Mouse (Mus musculus) hindbrain, embryonic 14.5 days (tissue): ENCODE measurements at regions not wholly inside any gene's neighbourhood (a gene's known extent, or its start where the extent isn't known, plus 50 kb on each side); places are given as distances from the start of the nearest gene placed in this dataset.

Experiments
- ATAC-seq: fragments of 200-750 bp; cut with Nextera tagmentation; 2 replicates; pipeline ENCODE4 v1.8.0; 2017; ENCODE audit warnings: moderate number of reproducible peaks, mild to moderate bottlenecking, moderate TSS enrichment, moderate library complexity; ENCODE audit not compliant: low FRiP score
- DNase-seq: peaks from one replicate; pipeline ENCODE4 v3.0.0-alpha.2; 2015; ENCODE audit warnings: low spot score
- H3K27ac ChIP-seq: fragments of 300-500 bp; sonication (generic); 2 replicates; pipeline ENCODE4 v1.5.1; 2014; ENCODE audit warnings: mild to moderate bottlenecking, moderate library complexity
- H3K27me3 ChIP-seq: fragments of 300-500 bp; sonication (generic); 2 replicates; pipeline ENCODE4 v1.6.1; 2014; ENCODE audit warnings: mild to moderate bottlenecking, low read length, mixed read lengths; ENCODE audit not compliant: control insufficient read depth, insufficient read depth
- H3K36me3 ChIP-seq: fragments of 300-500 bp; sonication (generic); replicated peaks from 2 replicates; pipeline ENCODE4 v1.6.1; 2014; ENCODE audit not compliant: control insufficient read depth, insufficient read depth
- H3K4me1 ChIP-seq: fragments of 300-500 bp; sonication (generic); replicated peaks from 2 replicates; pipeline ENCODE4 v1.6.1; 2014; ENCODE audit warnings: antibody characterized with exemption, low read length, mixed read lengths; ENCODE audit not compliant: control insufficient read depth, insufficient read depth
- H3K4me2 ChIP-seq: fragments of 300-500 bp; sonication (generic); replicated peaks from 2 replicates; pipeline ENCODE4 v1.6.1; 2014; ENCODE audit warnings: mild to moderate bottlenecking, moderate library complexity
- H3K4me3 ChIP-seq: fragments of 300-500 bp; sonication (generic); replicated peaks from 2 replicates; pipeline ENCODE4 v1.5.1; 2014; ENCODE audit warnings: mild to moderate bottlenecking, low read length
- H3K9ac ChIP-seq: fragments of 300-500 bp; sonication (generic); 2 replicates; pipeline ENCODE4 v1.6.1; 2014
- H3K9me3 ChIP-seq: fragments of 300-500 bp; sonication (generic); 2 replicates; pipeline ENCODE4 v1.6.1; 2016; ENCODE audit warnings: low read length; ENCODE audit not compliant: control insufficient read depth
- WGBS: fragments of 180-500 bp; shearing (Covaris S2); extraction: QIAGEN DNeasy Blood & Tissue Kit; methylation state at CpG from one replicate; pipeline ENCODE4 v1.1.7; 2014; 5-methylcytosine and 5-hydroxymethylcytosine counted together

GRCm38 (mm10) chr16:26302045-26302444, 69.6 kb downstream of the Cldn1 start:
- ATAC-seq, result no peak
- WGBS, result 84% methylated on average over 2 of the region's 2 CpGs

GRCm38 (mm10) chr16:26291692-26292091, 79.9 kb downstream of the Cldn1 start:
- ATAC-seq (no peak), DNase-seq (no peak)
- H3K36me3 ChIP-seq, result no peaks in the 10 kb centered on the region
- no peak overlapping the region for H3K9ac ChIP-seq
- H3K27me3 ChIP-seq, result no peaks in the 10 kb centered on the region
- H3K4me3 ChIP-seq, result no peak overlapping the region
- 88% methylated on average over 2 of the region's 2 CpGs for WGBS
- H3K9me3 ChIP-seq, result no peaks in the 10 kb centered on the region
- no peaks in the 10 kb centered on the region for H3K4me1 ChIP-seq
- H3K4me2 ChIP-seq, result no peak overlapping the region
- H3K27ac ChIP-seq, result no peak overlapping the region

More at GRCm38 (mm10) chr16:26302045-26302444, 69.6 kb downstream of the Cldn1 start:
- Histone ChIP-seq H3K27me3 (no peaks in the 10 kb centered on the region), H3K4me2 (no peak overlapping the region), H3K4me1 (no peaks in the 10 kb centered on the region), H3K9me3 (no peaks in the 10 kb centered on the region), H3K4me3 (no peak overlapping the region), H3K9ac (no peak overlapping the region), H3K27ac (no peak overlapping the region), H3K36me3 (no peaks in the 10 kb centered on the region)
- DNase-seq, result no peak

DNA sequence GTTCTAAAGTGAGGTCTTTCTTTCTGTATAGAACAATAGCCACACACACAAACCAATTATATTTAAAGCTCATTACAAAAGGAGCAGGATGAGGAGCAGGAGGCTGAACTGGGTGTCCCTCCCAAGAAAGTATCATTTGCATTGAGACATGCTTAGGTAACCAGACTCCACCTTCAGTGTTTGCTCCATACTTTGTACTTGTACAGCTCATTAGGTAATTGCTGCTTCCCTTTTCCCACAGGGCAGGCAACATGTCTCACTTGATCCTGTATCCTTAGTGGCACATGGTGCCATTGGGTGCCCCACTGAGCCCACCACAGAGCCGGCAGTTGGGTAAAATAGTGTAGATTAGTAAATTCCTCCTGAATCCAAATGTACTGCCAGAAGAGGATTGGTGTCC, 86.0 kb downstream of the Cldn1 start:
- Histone ChIP-seq H3K27ac (no peak overlapping the region), H3K9me3 (no peaks in the 10 kb centered on the region), H3K4me3 (no peak overlapping the region), H3K9ac (no peak overlapping the region), H3K4me2 (no peak overlapping the region), H3K36me3 (no peaks in the 10 kb centered on the region), H3K27me3 (no peaks in the 10 kb centered on the region), H3K4me1 (no peaks in the 10 kb centered on the region)
- WGBS, result 94% methylated on average over 1 of the region's 1 CpGs
- ATAC-seq (no peak), DNase-seq (no peak)

DNA sequence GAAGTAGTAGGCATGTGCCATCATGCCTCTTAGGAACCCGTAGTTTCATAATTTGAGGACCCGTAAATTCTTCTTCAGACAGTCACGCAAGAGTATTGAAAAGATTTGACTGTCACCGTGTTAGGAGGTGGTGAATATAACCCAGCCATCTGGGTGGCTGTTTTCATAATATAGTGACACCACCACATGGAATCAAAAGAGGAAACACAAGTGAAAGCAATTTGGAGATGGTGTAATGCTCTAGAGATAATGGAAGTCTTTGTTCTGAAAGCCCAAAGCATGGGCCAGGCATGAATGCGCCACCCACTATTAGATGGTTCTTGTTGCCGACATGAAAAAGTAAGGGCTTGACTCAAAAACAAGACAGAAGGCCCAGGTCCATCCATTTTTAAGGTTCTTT, 86.9 kb downstream of the Cldn1 start:
- Histone ChIP-seq H3K9me3 (no peaks in the 10 kb centered on the region), H3K27me3 (no peaks in the 10 kb centered on the region), H3K4me3 (no peak overlapping the region), H3K36me3 (no peaks in the 10 kb centered on the region), H3K9ac (no peak overlapping the region), H3K4me2 (no peak overlapping the region), H3K27ac (no peak overlapping the region), H3K4me1 (no peaks in the 10 kb centered on the region)
- ATAC-seq (no peak), DNase-seq (no peak)
- 93% methylated on average over 6 of the region's 6 CpGs for WGBS

DNA sequence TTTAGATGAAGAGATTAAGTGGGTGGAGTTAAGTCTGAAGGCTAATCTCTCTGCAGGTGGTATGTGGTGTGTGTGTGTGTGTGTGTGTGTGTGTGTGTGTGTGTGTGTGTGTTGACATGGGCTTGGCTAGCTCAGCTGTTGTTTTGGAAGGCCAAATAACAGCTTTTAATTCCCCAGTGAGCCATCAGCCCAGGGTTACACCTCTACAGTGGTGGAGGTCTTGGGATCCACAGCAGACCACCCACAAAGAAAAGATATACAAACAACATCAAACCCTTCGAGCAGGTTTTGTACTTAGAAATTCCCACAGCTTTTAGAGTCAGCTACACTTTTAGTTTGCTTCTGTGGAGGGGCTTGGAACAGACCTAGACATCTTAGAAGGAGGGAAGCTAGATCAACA, 89.2 kb downstream of the Cldn1 start:
- Histone ChIP-seq H3K4me2 (no peak overlapping the region), H3K27me3 (no peaks in the 10 kb centered on the region), H3K9ac (no peak overlapping the region), H3K4me3 (no peak overlapping the region), H3K36me3 (no peaks in the 10 kb centered on the region), H3K9me3 (no peaks in the 10 kb centered on the region), H3K27ac (no peak overlapping the region), H3K4me1 (no peaks in the 10 kb centered on the region)
- whole genome bisulfite sequencing, result 48% methylated on average over 1 of the region's 1 CpGs
- no peak for DNase-seq
- ATAC-seq, result no peak

- Histone ChIP-seq H3K27me3 (no peaks in the 10 kb centered on the region), H3K27ac (no peak overlapping the region), H3K9ac (no peak overlapping the region), H3K4me3 (no peak overlapping the region), H3K9me3 (no peaks in the 10 kb centered on the region), H3K36me3 (no peaks in the 10 kb centered on the region), H3K4me1 (no peaks in the 10 kb centered on the region), H3K4me2 (no peak overlapping the region)
- no peak for ATAC-seq
- 80% methylated on average over 2 of the region's 2 CpGs for WGBS
- DNase-seq, result no peak
Measured at GRCm38 (mm10) chr16:26281496-26281895, 90.1 kb downstream of the Cldn1 start.

DNA sequence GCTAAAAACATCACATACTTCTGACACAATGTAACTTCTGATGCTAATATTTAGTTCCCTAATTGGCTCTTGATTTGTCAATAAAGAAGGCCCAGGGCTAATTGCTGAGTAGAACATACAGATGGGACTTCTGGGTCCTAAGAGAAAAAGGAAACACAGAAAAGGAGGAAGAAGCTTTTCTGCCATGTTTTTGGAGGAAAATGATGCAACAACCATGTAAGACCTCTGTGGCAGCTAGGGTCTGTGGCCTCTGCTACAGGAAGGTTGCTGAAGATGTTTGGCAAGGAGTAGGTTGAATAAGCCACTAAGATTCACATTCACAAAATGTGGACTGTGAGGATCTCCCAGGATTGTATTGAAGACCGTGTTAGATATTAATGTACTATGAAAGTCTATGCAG, 94.9 kb downstream of the Cldn1 start:
- Histone ChIP-seq H3K4me3 (no peak overlapping the region), H3K9ac (no peak overlapping the region), H3K4me2 (no peak overlapping the region), H3K4me1 (no peaks in the 10 kb centered on the region), H3K27ac (no peak overlapping the region), H3K36me3 (no peaks in the 10 kb centered on the region), H3K27me3 (no peaks in the 10 kb centered on the region), H3K9me3 (no peaks in the 10 kb centered on the region)
- WGBS, result 89% methylated on average over 1 of the region's 1 CpGs
- no peak for ATAC-seq
- DNase-seq, result no peak

DNA sequence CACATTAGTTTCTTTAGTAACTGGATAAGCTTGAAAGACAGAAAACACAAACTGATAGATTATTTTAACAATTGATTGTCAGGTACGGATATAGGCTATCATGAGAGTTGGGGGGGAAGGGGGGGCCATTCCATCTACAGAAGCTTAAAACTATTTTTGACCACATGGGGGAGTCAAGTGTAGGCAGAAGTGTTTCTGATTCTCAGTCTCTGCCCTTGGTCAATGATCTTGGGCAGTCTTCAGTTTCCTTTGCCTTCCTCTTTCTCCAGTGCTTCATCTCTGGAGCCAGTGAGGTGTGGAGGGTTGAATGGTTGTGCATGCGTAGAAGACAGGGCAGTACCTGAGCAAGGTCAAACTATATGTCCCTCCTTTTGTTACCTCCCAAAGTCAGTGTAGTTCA, 118.8 kb downstream of the Cldn1 start:
- no peak overlapping the region for H3K4me3 ChIP-seq
- H3K4me1 ChIP-seq, result no peaks in the 10 kb centered on the region
- no peak overlapping the region for H3K9ac ChIP-seq
- H3K36me3 ChIP-seq, result no peaks in the 10 kb centered on the region
- 63% methylated on average over 2 of the region's 2 CpGs for WGBS
- ATAC-seq, result no peak
- no peaks in the 10 kb centered on the region for H3K27me3 ChIP-seq
- H3K4me2 ChIP-seq, result no peak overlapping the region
- no peak overlapping the region for H3K27ac ChIP-seq
- no peaks in the 10 kb centered on the region for H3K9me3 ChIP-seq
- no peak for DNase-seq

DNA sequence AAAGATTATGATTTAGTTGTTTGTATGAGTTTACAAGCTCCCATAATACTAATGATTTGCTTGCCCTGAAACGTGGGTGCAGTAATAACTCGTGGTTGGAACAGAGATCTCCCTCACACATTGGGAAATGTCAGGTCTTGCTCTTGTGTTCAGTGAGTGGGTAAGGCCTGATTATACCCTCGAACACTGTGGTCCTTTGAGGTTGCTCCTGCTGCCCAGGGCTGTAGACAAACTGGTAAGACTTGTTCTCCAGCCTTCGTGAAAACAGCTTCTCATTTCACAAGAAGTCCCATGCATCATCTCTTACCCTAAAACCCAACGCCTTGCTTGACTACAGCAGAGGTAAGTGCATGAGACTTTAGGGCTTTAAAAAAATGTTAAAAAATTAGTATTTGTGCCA, 119.9 kb downstream of the Cldn1 start:
- Histone ChIP-seq H3K36me3 (no peaks in the 10 kb centered on the region), H3K27ac (no peak overlapping the region), H3K9me3 (no peaks in the 10 kb centered on the region), H3K9ac (no peak overlapping the region), H3K4me3 (no peak overlapping the region), H3K27me3 (no peaks in the 10 kb centered on the region), H3K4me2 (no peak overlapping the region), H3K4me1 (no peaks in the 10 kb centered on the region)
- DNase-seq (no peak), ATAC-seq (no peak)
- WGBS, result 86% methylated on average over 5 of the region's 5 CpGs

DNA sequence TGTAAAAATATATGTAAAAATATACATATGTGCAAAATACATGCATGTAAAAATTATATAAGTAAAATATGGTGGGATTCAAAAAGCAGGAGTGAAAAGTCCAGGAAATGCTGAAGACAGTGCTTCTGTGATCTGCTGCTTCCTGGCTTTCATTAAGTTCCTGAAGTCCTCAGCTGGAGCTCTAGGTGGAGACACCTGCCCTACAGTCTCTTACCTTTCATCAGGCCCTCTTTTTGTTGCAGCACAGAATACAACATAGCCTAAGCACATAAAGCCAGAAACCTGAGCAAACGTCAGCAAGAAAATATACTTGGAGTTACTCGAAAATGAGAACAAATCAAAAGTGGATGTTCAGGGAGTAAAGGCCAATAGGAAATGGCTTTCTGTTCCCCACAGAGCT, 120.6 kb downstream of the Cldn1 start:
- DNase-seq (no peak), ATAC-seq (no peak)
- WGBS, result 89% methylated on average over 2 of the region's 2 CpGs
- Histone ChIP-seq H3K9me3 (no peaks in the 10 kb centered on the region), H3K4me2 (no peak overlapping the region), H3K36me3 (no peaks in the 10 kb centered on the region), H3K4me3 (no peak overlapping the region), H3K27me3 (no peaks in the 10 kb centered on the region), H3K4me1 (no peaks in the 10 kb centered on the region), H3K9ac (no peak overlapping the region), H3K27ac (no peak overlapping the region)
